Mouse (Mus musculus): ENCODE measurements around the gene Dpy30. TPM values are rescaled to one million over a fixed set of nuclear protein-coding genes. Genes with fewer than 3 reads are reported as not detected.

Gene Dpy30
- polyA plus RNA-seq, 1 experiment from 2014 or later = 215 TPM

Other genes with a start within 250 kb of the Dpy30 start
- 94.8 and 105 TPM in 2 replicates for gene Memo1, start 28.4 kb downstream of the Dpy30 start, polyA plus RNA-seq (2014; fragmentation: Nextera tagmentation; extraction: Ambion mirVana)
- 21.0 and 21.5 TPM in 2 replicates for gene Spast, start 15.0 kb upstream of the Dpy30 start, polyA plus RNA-seq (2014; fragmentation: Nextera tagmentation; extraction: Ambion mirVana)
- gene Slc30a6, start 71.7 kb upstream of the Dpy30 start, polyA plus RNA-seq (2014; fragmentation: Nextera tagmentation; extraction: Ambion mirVana) = 39.4 and 41.7 TPM in 2 replicates
- 1.5 and 1.6 TPM in 2 replicates for gene Nlrc4, start 135.2 kb upstream of the Dpy30 start, polyA plus RNA-seq (2014; fragmentation: Nextera tagmentation; extraction: Ambion mirVana)
- gene Yipf4, start 165.5 kb upstream of the Dpy30 start, polyA plus RNA-seq (2014; fragmentation: Nextera tagmentation; extraction: Ambion mirVana) = 69.0 and 71.4 TPM in 2 replicates
- gene Birc6, start 204.4 kb upstream of the Dpy30 start, polyA plus RNA-seq (2014; fragmentation: Nextera tagmentation; extraction: Ambion mirVana) = 127 and 130 TPM in 2 replicates

Measured in stomach, embryonic 14.5 days (tissue).